In the genomic region with DNA sequence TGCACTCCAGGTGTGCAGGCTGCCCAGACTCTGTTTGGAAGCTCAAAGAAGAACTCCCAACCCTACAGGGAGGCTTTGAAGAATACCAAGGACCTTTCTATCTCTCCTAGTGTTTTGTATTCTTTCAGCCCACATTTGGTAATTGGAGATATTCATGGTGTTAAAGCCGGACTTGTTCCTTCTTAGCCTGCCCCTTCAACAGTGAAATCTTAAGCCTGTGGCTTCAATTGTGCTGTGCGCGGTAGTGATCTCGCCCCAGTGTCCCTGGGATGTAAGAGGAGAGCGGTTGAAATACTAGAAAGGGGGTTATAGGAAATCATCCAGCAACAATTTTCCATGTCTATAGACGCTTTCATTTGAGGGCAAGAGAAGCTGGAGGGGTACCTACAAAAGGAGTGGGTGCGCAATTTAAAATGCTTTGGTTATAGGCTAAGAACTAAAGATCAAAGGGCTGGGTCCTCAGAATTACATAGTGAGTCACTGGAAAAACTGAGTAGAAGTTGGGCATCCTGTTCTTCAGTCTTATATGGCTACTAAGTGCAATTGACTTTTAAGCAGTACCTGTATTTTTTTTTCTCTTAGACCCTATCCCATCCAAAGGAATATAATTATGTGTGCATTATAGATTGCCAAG, we compare ENCODE assay signal across 31 mouse cellular contexts.
DNase-seq lines count a peak whose midpoint lies in the region; ATAC-seq and TF ChIP-seq lines count a peak whose summit lies in the region.
"Had no signal": no experiment of that assay in that cellular context is flagged by ENCODE, and none has a peak within 500 bp of the region (broad histone marks: within the 10 kb centered on the region; RNA-seq: fewer than 3 reads in every experiment).

No protein-coding gene starts in this region.

- H3K4me1 ChIP-seq in forebrain, embryonic 10.5 days = peaks cover 38% of the 10 kb centered on the region
- H3K4me1 ChIP-seq in forebrain, embryonic 13.5 days = peaks cover 8% of the 10 kb centered on the region; the same call in 1 of the 2 replicates
- no peaks in the 10 kb centered on the region for H3K4me1 ChIP-seq in cerebellum, adult 2 months (ENCODE audit: control insufficient read depth, insufficient read depth, low read length)
- H3K4me1 ChIP-seq: midbrain, embryonic 13.5 days; neural tube, embryonic 15.5 days had no signal

- DNase-seq in forebrain, embryonic 10.5 days (ENCODE audit: extremely low spot score, low spot score) = peak; percentile 6
- DNase-seq in induced T-regulatory cell, adult 2 months (ENCODE audit: low read depth) = peak; percentile 37
- no peak for DNase-seq in yolk sac, embryonic 10.5 days (ENCODE audit: low spot score)
- DNase-seq in cerebellum, adult 2 months = no peak
- no peak for DNase-seq in right cerebral cortex, postnatal 14 days
- DNase-seq: adrenal gland, adult 8-10 months; cerebellum, adult 9-11 months; embryo, embryonic 11 days; gastrocnemius, adult 2 months; gastrocnemius, postnatal 36 days; heart, adult 2 months; kidney, postnatal 14 days; liver; lung, postnatal 10 days; retina, postnatal 1 day; right cerebral cortex, postnatal 25 days; thymus, postnatal 14 days had no signal

- no peak for ATAC-seq in forebrain, embryonic 13.5 days
- ATAC-seq in CD4-positive, CD25-positive, alpha-beta regulatory T cell, adult 4 months = peak; percentile 93
- ATAC-seq: forebrain, embryonic 16.5 days; hindbrain, embryonic 16.5 days; intestine, embryonic 16.5 days; midbrain, embryonic 13.5 days had no signal

- H3K4me3 ChIP-seq in forebrain, embryonic 10.5 days = no peak overlapping the region
- no peak overlapping the region for H3K4me3 ChIP-seq in forebrain, embryonic 13.5 days
- no peak overlapping the region for H3K4me3 ChIP-seq in cerebellum, adult 2 months (replicated peaks; ENCODE audit: insufficient read depth, low read depth, low read length)
- H3K4me3 ChIP-seq: gastrocnemius, adult 2 months; heart, adult 2 months; heart, embryonic 12.5 days; hindbrain, embryonic 10.5 days; layer of hippocampus, adult 2 months; left cerebral cortex, adult 2 months; midbrain, embryonic 13.5 days; neural tube, embryonic 15.5 days had no signal

- 70% methylated on average over 7 of the region's 7 CpGs for WGBS in forebrain, embryonic 10.5 days
- WGBS in forebrain, embryonic 13.5 days = 65% methylated on average over 7 of the region's 7 CpGs
- 96% methylated on average over 7 of the region's 7 CpGs for WGBS in cerebellum, adult 2 months

- H3K27ac ChIP-seq in forebrain, embryonic 10.5 days = peak overlapping the region; percentile 76
- no peak overlapping the region for H3K27ac ChIP-seq in forebrain, embryonic 13.5 days
- no peak overlapping the region for H3K27ac ChIP-seq in cerebellum, adult 2 months (ENCODE audit: insufficient read depth, low read length)
- H3K27ac ChIP-seq: gastrocnemius, adult 2 months; heart, adult 2 months; layer of hippocampus, adult 2 months; left cerebral cortex, adult 2 months; liver, embryonic 14.5 days; macrophage; midbrain, embryonic 13.5 days; neural tube, embryonic 15.5 days had no signal

- peaks cover 16% of the 10 kb centered on the region for H3K27me3 ChIP-seq in forebrain, embryonic 10.5 days (ENCODE audit: poor library complexity, severe bottlenecking)
- no peaks in the 10 kb centered on the region for H3K27me3 ChIP-seq in forebrain, embryonic 13.5 days
- H3K27me3 ChIP-seq in cerebellum, adult 2 months (ENCODE audit: control insufficient read depth, insufficient read depth, low read length) = no peaks in the 10 kb centered on the region
- H3K27me3 ChIP-seq: CH12.LX; heart, embryonic 12.5 days; midbrain, embryonic 13.5 days; neural tube, embryonic 15.5 days had no signal

- H3K9me3 ChIP-seq in forebrain, embryonic 10.5 days = no peaks in the 10 kb centered on the region
- no peaks in the 10 kb centered on the region for H3K9me3 ChIP-seq in forebrain, embryonic 13.5 days (replicated peaks)
- H3K9me3 ChIP-seq: heart, embryonic 12.5 days; hindbrain, embryonic 10.5 days; midbrain, embryonic 13.5 days; neural tube, embryonic 15.5 days had no signal

- no peak for TF ChIP-seq POLR2A in cerebellum, adult 2 months (IDR thresholded peaks at IDR 0.05; ENCODE audit: borderline replicate concordance, insufficient read depth, low read length)

- H3K9ac ChIP-seq in forebrain, embryonic 13.5 days = no peak overlapping the region
- H3K9ac ChIP-seq: heart, embryonic 12.5 days; liver, embryonic 14.5 days; midbrain, embryonic 13.5 days; neural tube, embryonic 15.5 days had no signal

- no peak overlapping the region for H3K4me2 ChIP-seq in forebrain, embryonic 13.5 days
- H3K4me2 ChIP-seq: heart, embryonic 12.5 days; midbrain, embryonic 13.5 days; neural tube, embryonic 15.5 days had no signal

- TF ChIP-seq CTCF in cerebellum, adult 2 months (IDR thresholded peaks at IDR 0.05; ENCODE audit: borderline replicate concordance, insufficient read depth, low read depth, low read length) = no peak

- H3K36me3 ChIP-seq in forebrain, embryonic 10.5 days (replicated peaks) = no peaks in the 10 kb centered on the region
- no peaks in the 10 kb centered on the region for H3K36me3 ChIP-seq in forebrain, embryonic 13.5 days (ENCODE audit: poor library complexity, severe bottlenecking)
- H3K36me3 ChIP-seq: heart, embryonic 12.5 days; hindbrain, embryonic 10.5 days; midbrain, embryonic 13.5 days; neural tube, embryonic 15.5 days had no signal

Comparison
In these comparisons a context has a peak if more than half of its experiments do, and no peak if none do; other contexts are left out.
1. DNase-seq: peak in forebrain, embryonic 10.5 days (single experiment) and induced T-regulatory cell, adult 2 months (single experiment); none in yolk sac, embryonic 10.5 days (single experiment), cerebellum, adult 2 months (0 of 2) and right cerebral cortex, postnatal 14 days (single experiment).